In the genomic region with DNA sequence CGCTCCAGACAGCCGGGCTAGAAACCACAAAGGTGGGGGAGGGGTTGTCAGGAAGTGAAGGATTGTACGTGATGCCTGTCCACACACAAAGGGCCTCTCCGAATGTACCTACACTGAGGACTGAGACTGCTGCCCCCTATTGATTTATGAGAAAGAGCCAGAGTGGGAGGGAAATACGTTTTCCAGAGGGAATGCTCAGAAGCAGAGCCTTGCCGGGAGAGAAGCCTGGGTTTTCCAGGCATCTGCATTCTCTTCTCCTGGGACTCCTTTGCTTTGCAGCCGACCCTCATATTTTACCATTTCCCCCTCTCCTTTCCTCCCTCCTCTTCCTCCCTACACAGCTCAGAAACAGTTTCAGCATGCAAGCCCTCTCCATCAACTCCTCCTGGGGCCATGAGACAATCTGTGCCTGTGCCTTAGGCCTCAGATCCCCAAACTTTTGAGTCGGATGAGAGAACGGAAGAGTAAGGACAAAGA, we compare ENCODE assay signal across 8 mouse cellular contexts. TPM values are rescaled to one million over a fixed set of nuclear protein-coding genes. Genes with fewer than 3 reads are reported as not detected.
A peak's percentile ranks its signal among the peaks of the same experiment; 100 is the strongest.
DNase-seq lines count a peak whose midpoint lies in the region; ATAC-seq and TF ChIP-seq lines count a peak whose summit lies in the region.

No protein-coding gene starts in this region.

- H3K4me3 ChIP-seq in kidney, postnatal 0 days (replicated peaks; ENCODE audit: low read depth, low read length) = no peak overlapping the region
- H3K4me3 ChIP-seq in embryonic facial prominence, embryonic 14.5 days (ENCODE audit: low read depth, low read length) = no peak overlapping the region
- H3K4me3 ChIP-seq in limb, embryonic 15.5 days = no peak overlapping the region

- no peak overlapping the region for H3K9ac ChIP-seq in kidney, postnatal 0 days (ENCODE audit: low read depth, low read length)
- 0 out of 2 replicates have a peak overlapping the region, but pooled peaks have one; percentile 17 for H3K9ac ChIP-seq in embryonic facial prominence, embryonic 14.5 days (ENCODE audit: low read depth, low read length)
- no peak overlapping the region for H3K9ac ChIP-seq in limb, embryonic 15.5 days

- H3K36me3 ChIP-seq in kidney, postnatal 0 days (ENCODE audit: insufficient read depth, low read length) = no peaks in the 10 kb centered on the region
- H3K36me3 ChIP-seq in embryonic facial prominence, embryonic 14.5 days (ENCODE audit: control insufficient read depth, insufficient read depth, low read length) = no peaks in the 10 kb centered on the region
- no peaks in the 10 kb centered on the region for H3K36me3 ChIP-seq in limb, embryonic 15.5 days

- 36% methylated on average over 9 of the region's 9 CpGs for WGBS in kidney, postnatal 0 days
- WGBS in embryonic facial prominence, embryonic 14.5 days = 27% methylated on average over 9 of the region's 9 CpGs
- 16% methylated on average over 9 of the region's 9 CpGs for WGBS in limb, embryonic 15.5 days

- H3K9me3 ChIP-seq in kidney, postnatal 0 days (replicated peaks; ENCODE audit: low read length) = no peaks in the 10 kb centered on the region
- H3K9me3 ChIP-seq in embryonic facial prominence, embryonic 14.5 days (ENCODE audit: control insufficient read depth, low read length) = no peaks in the 10 kb centered on the region
- H3K9me3 ChIP-seq in limb, embryonic 15.5 days = no peaks in the 10 kb centered on the region

- 0 out of 2 replicates have a peak, but pooled peaks have one; percentile 36 for ATAC-seq in kidney, postnatal 0 days (replicated peaks; ENCODE audit: low FRiP score, low read depth)
- peak; percentile 78 for ATAC-seq in embryonic facial prominence, embryonic 14.5 days (ENCODE audit: low read depth)
- ATAC-seq in limb, embryonic 15.5 days (ENCODE audit: insufficient number of reproducible peaks, low FRiP score, low TSS enrichment, low read depth) = no peak

- TF ChIP-seq CTCF in kidney, postnatal 0 days (IDR thresholded peaks at IDR 0.05; ENCODE audit: low read depth) = peak; percentile 43; the same call in 1 of the 2 replicates

- peak; percentile 56 for DNase-seq in kidney, postnatal 0 days (ENCODE audit: low spot score)
- DNase-seq in kidney, adult 18-20 months = no peak
- DNase-seq in embryonic facial prominence, embryonic 14.5 days (ENCODE audit: low spot score) = peak; percentile 75
- peak; percentile 43 for DNase-seq in retina, postnatal 1 day
- no peak for DNase-seq in adrenal gland, postnatal 4 days (ENCODE audit: low spot score in 2 of 2)
- no peak for DNase-seq in layer of hippocampus, adult 9-11 months
- DNase-seq in cerebellum, adult 9-11 months = no peak

- H3K4me2 ChIP-seq in kidney, postnatal 0 days (ENCODE audit: low read length) = peak overlapping the region; percentile 32
- H3K4me2 ChIP-seq in embryonic facial prominence, embryonic 14.5 days (ENCODE audit: low read depth, low read length) = peak overlapping the region; percentile 36
- H3K4me2 ChIP-seq in limb, embryonic 15.5 days = 0 out of 2 replicates have a peak overlapping the region, but pooled peaks have one; percentile 17

- no peaks in the 10 kb centered on the region for H3K27me3 ChIP-seq in kidney, postnatal 0 days (ENCODE audit: insufficient read depth, low read length)
- H3K27me3 ChIP-seq in embryonic facial prominence, embryonic 14.5 days (replicated peaks; ENCODE audit: control insufficient read depth, insufficient read depth, low read length) = no peaks in the 10 kb centered on the region
- no peaks in the 10 kb centered on the region for H3K27me3 ChIP-seq in limb, embryonic 15.5 days

- 0 out of 2 replicates have a peak, but pooled peaks cover 3% of the 10 kb centered on the region for H3K4me1 ChIP-seq in kidney, postnatal 0 days (replicated peaks; ENCODE audit: insufficient read depth, low read length)
- no peaks in the 10 kb centered on the region for H3K4me1 ChIP-seq in embryonic facial prominence, embryonic 14.5 days (ENCODE audit: control insufficient read depth, insufficient read depth, low read length)
- peaks cover 10% of the 10 kb centered on the region for H3K4me1 ChIP-seq in limb, embryonic 15.5 days

- peak overlapping the region; percentile 66 for H3K27ac ChIP-seq in kidney, postnatal 0 days
- H3K27ac ChIP-seq in embryonic facial prominence, embryonic 14.5 days (replicated peaks; ENCODE audit: low read depth, low read length) = peak overlapping the region; percentile 85
- H3K27ac ChIP-seq in limb, embryonic 15.5 days = peak overlapping the region; percentile 80

RNA-seq across cellular contexts. Expression of gene Gpc3, which starts 37.8 kb away (rescaled TPM):
- polyA plus RNA-seq in kidney, postnatal 0 days (2015; fragmentation: Nextera tagmentation; extraction: Ambion mirVana) = 1,010 and 1,051 TPM in 2 replicates
- polyA plus RNA-seq in embryonic facial prominence, embryonic 14.5 days (2014; fragmentation: Nextera tagmentation; extraction: Ambion mirVana) = 694 and 855 TPM in 2 replicates
- polyA plus RNA-seq in limb, embryonic 15.5 days (2015; fragmentation: Nextera tagmentation; extraction: Ambion mirVana) = 744 and 768 TPM in 2 replicates
- 100 to 1,000 TPM; 202 to 258 TPM for total RNA-seq in adrenal gland, postnatal 4 days (2021)

Comparison
In these comparisons a context has a peak if more than half of its experiments do, and no peak if none do; other contexts are left out.
1. DNase-seq: peak in kidney, postnatal 0 days (single experiment), embryonic facial prominence, embryonic 14.5 days (single experiment) and retina, postnatal 1 day (single experiment); none in kidney, adult 18-20 months (single experiment), adrenal gland, postnatal 4 days (0 of 2), layer of hippocampus, adult 9-11 months (single experiment) and cerebellum, adult 9-11 months (single experiment).
2. Peak in every context shown above with its lines, with median percentiles within 50 percentile points of each other: H3K27ac ChIP-seq and H3K4me2 ChIP-seq.